Mouse (Mus musculus) stomach, postnatal 0 days (tissue): ENCODE measurements around the gene Btbd6.

ENCODE experiments used
- CTCF ChIP-seq: IDR thresholded peaks from 2 replicates; pipeline ENCODE4 v1.5.1; 2016; ENCODE audit warnings: antibody characterized with exemption, low read depth, mild to moderate bottlenecking, moderate library complexity
- EP300 ChIP-seq: optimal IDR thresholded peaks from 2 replicates; pipeline ENCODE3; 2016; ENCODE audit warnings: antibody characterized with exemption

DNA sequence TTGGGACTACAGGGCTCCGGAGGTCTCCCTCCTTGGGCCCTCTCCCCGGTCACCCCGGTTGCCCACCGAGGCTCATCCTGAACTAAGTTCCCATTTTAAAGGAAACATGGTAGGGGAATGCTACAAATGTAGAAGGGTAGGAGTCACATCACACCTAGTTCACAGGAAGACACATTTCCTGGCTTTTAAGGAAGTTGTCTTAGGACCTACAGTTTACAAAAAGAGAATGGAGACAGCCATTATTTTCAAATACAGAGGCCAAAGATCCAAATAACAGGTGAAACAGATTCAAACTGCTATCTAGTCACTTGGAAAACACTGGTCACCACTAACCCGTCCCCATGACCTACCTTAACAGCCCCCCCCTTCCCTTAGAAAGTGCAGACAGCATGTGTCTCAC, 36.2 kb downstream of the Btbd6 start:
- TF ChIP-seq CTCF (no peak), EP300 (no peak)
